Mouse (Mus musculus): ENCODE data around the gene Sept9. TPM values are rescaled to one million over a fixed set of nuclear protein-coding genes. Genes with fewer than 3 reads are reported as not detected.
A peak's percentile ranks its signal among the peaks of the same experiment; 100 is the strongest.

The Sept9 gene
- polyA plus RNA-seq, 1 experiment from 2014 or later = 165 TPM

- WGBS = 81% methylated on average over 5 of the region's 5 CpGs
- Histone ChIP-seq H3K9me3 (peaks cover 21% of the 10 kb centered on the region), H3K4me1 (peaks cover 11% of the 10 kb centered on the region; the same call in 1 of the 2 replicates), H3K36me3 (no peaks in the 10 kb centered on the region), H3K9ac (no peak overlapping the region), H3K27ac (no peak overlapping the region), H3K4me3 (no peak overlapping the region), H3K4me2 (replicated peaks) (no peak overlapping the region), H3K27me3 (replicated peaks) (no peaks in the 10 kb centered on the region)
- no peak for ATAC-seq (ENCODE audit: low FRiP score, low read depth)
These were observed 19.6 kb upstream of the Sept9 start for GRCm38 (mm10) chr11:117179902-117180301.

DNA sequence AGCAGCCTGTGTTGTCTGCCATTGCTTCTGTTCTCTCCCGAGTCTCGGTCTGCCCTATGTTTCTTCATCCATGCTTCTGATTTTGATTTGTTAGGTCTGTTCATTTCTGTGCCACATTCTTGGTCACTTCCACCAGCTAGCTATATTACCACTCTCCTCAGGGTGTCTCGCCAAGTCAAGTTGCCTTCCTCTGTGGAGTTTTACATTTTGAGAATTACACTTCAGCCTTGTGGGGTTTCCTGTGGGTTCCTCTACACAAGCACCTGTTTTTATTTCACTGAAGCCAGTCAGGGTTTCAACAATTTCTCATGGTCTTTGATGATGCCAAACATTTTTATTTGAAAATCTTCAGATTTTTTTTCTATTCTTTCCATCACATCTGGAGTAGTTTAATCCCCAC lies 16.7 kb upstream of the Sept9 start:
- ATAC-seq (ENCODE audit: low FRiP score, low read depth) = no peak
- H3K27ac ChIP-seq = no peak overlapping the region
- no peak overlapping the region for H3K4me2 ChIP-seq (replicated peaks)
- no peak overlapping the region for H3K9ac ChIP-seq
- peaks cover 7% of the 10 kb centered on the region; the same call in 1 of the 2 replicates for H3K4me1 ChIP-seq
- H3K27me3 ChIP-seq (replicated peaks) = no peaks in the 10 kb centered on the region
- H3K4me3 ChIP-seq = no peak overlapping the region
- no peaks in the 10 kb centered on the region for H3K36me3 ChIP-seq
- 88% methylated on average over 3 of the region's 3 CpGs for WGBS
- H3K9me3 ChIP-seq = peaks cover 21% of the 10 kb centered on the region

- 77% methylated on average over 3 of the region's 3 CpGs for WGBS
- no peak for ATAC-seq (ENCODE audit: low FRiP score, low read depth)
- peaks cover 7% of the 10 kb centered on the region; the same call in 1 of the 2 replicates for H3K4me1 ChIP-seq
These were observed 16.2 kb upstream of the Sept9 start for GRCm38 (mm10) chr11:117183299-117183698.

GRCm38 (mm10) chr11:117183841-117184240 lies 15.6 kb upstream of the Sept9 start:
- 83% methylated on average over 5 of the region's 5 CpGs for WGBS
- H3K27me3 ChIP-seq (replicated peaks) = no peaks in the 10 kb centered on the region
- peaks cover 21% of the 10 kb centered on the region for H3K9me3 ChIP-seq
- H3K9ac ChIP-seq = no peak overlapping the region
- no peak overlapping the region for H3K27ac ChIP-seq
- H3K4me3 ChIP-seq = no peak overlapping the region
- H3K4me1 ChIP-seq = peaks cover 7% of the 10 kb centered on the region; the same call in 1 of the 2 replicates
- no peak for ATAC-seq (ENCODE audit: low FRiP score, low read depth)
- no peak overlapping the region for H3K4me2 ChIP-seq (replicated peaks)
- H3K36me3 ChIP-seq = no peaks in the 10 kb centered on the region

More at GRCm38 (mm10) chr11:117183299-117183698, 16.2 kb upstream of the Sept9 start:
- H3K4me3 ChIP-seq = no peak overlapping the region
- H3K27ac ChIP-seq = no peak overlapping the region
- H3K9ac ChIP-seq = no peak overlapping the region
- H3K9me3 ChIP-seq = peaks cover 21% of the 10 kb centered on the region
- no peak overlapping the region for H3K4me2 ChIP-seq (replicated peaks)
- no peaks in the 10 kb centered on the region for H3K27me3 ChIP-seq (replicated peaks)
- no peaks in the 10 kb centered on the region for H3K36me3 ChIP-seq

GRCm38 (mm10) chr11:117185076-117185933 lies 14.2 kb upstream of the Sept9 start:
- ATAC-seq (ENCODE audit: low FRiP score, low read depth) = no peak
- Histone ChIP-seq H3K4me1 (peaks cover 7% of the 10 kb centered on the region; the same call in 1 of the 2 replicates), H3K4me2 (replicated peaks) (peak overlapping the region; percentile 25), H3K4me3 (no peak overlapping the region), H3K36me3 (no peaks in the 10 kb centered on the region), H3K27me3 (replicated peaks) (no peaks in the 10 kb centered on the region), H3K9me3 (peaks cover 21% of the 10 kb centered on the region), H3K9ac (0 out of 2 replicates have a peak overlapping the region, but pooled peaks have one; percentile 21), H3K27ac (no peak overlapping the region)
- 50% methylated on average over 21 of the region's 21 CpGs for WGBS

DNA sequence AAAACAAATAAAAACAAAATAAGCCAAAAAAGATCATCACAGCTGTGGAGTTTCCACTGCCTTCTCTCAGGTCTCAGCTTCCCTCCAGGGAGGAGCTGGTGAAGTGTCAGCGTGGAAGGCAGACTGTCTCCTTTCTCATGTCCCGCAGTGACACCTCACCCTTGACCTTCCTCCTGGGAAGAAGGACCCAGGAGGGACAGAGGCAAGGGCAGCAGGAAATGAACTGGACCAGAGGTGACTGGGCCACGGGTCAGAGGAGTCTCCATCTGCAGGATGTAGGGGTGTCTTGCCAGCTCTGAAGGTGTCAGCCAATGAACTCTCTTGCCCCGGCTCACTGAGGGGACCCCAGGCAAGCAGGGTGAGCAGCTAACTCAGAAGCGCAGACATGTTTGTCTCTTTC lies 7.9 kb upstream of the Sept9 start:
- H3K4me2 ChIP-seq (replicated peaks) = no peak overlapping the region
- no peaks in the 10 kb centered on the region for H3K36me3 ChIP-seq
- no peaks in the 10 kb centered on the region for H3K4me1 ChIP-seq
- no peak overlapping the region for H3K4me3 ChIP-seq
- no peak overlapping the region for H3K27ac ChIP-seq
- no peak overlapping the region for H3K9ac ChIP-seq
- H3K9me3 ChIP-seq = no peaks in the 10 kb centered on the region
- WGBS = 76% methylated on average over 5 of the region's 5 CpGs
- no peaks in the 10 kb centered on the region for H3K27me3 ChIP-seq (replicated peaks)
- no peak for ATAC-seq (ENCODE audit: low FRiP score, low read depth)

- Histone ChIP-seq H3K9me3 (no peaks in the 10 kb centered on the region), H3K4me3 (no peak overlapping the region), H3K36me3 (no peaks in the 10 kb centered on the region), H3K27me3 (replicated peaks) (peaks cover 25% of the 10 kb centered on the region), H3K27ac (no peak overlapping the region), H3K4me2 (replicated peaks) (no peak overlapping the region), H3K4me1 (peaks cover 4% of the 10 kb centered on the region), H3K9ac (no peak overlapping the region)
- WGBS = 78% methylated on average over 11 of the region's 11 CpGs
- ATAC-seq (ENCODE audit: low FRiP score, low read depth) = no peak
These were observed 5.0 kb upstream of the Sept9 start for GRCm38 (mm10) chr11:117194475-117194937.

DNA sequence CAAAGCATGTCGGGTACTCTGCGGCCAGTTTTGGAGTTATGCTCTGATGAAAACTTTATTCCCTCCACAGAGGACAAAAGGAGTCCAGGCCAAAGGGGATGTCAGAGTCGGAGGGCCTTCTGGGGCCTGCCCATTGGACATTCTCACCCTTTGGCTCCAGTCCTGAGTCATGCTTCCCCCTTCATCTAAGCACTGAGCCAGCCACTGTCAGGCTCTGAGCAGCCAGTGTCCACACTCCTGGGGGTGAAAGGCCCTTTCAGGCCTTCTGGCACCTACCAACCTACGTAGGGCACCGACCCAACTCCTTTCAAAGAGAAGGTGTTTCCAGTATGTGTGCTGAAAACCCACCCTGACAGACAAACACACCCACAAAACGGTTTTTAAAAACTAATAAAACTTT lies 3.8 kb upstream of the Sept9 start:
- peaks cover 36% of the 10 kb centered on the region for H3K27me3 ChIP-seq (replicated peaks)
- H3K4me1 ChIP-seq = peaks cover 10% of the 10 kb centered on the region
- no peak overlapping the region for H3K4me2 ChIP-seq (replicated peaks)
- no peaks in the 10 kb centered on the region for H3K36me3 ChIP-seq
- no peak for ATAC-seq (ENCODE audit: low FRiP score, low read depth)
- H3K27ac ChIP-seq = no peak overlapping the region
- 89% methylated on average over 6 of the region's 6 CpGs for WGBS
- no peaks in the 10 kb centered on the region for H3K9me3 ChIP-seq
- no peak overlapping the region for H3K4me3 ChIP-seq
- no peak overlapping the region for H3K9ac ChIP-seq

DNA sequence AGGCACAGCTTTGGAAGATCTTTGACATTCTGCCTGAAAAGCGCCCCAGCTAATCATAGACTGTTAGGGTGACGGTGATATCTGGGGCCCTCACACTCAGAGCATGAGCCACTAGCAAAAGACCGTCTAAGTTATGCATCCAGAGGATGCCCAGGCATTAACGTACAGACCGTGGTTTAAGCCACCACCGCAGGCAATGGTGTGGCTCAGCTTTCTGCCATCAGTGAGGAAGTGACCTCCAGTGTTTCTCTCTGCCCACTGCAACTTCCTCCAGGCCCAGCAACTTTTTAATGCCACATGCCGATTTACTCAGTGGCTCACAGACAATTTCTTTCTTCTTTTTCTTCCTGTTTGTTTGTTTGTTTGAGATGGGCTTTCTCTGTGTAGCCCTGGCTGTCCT lies 2.8 kb upstream of the Sept9 start:
- Histone ChIP-seq H3K27ac (no peak overlapping the region), H3K4me2 (replicated peaks) (no peak overlapping the region), H3K27me3 (replicated peaks) (peaks cover 45% of the 10 kb centered on the region), H3K4me1 (peaks cover 10% of the 10 kb centered on the region), H3K4me3 (no peak overlapping the region), H3K9ac (no peak overlapping the region), H3K9me3 (no peaks in the 10 kb centered on the region), H3K36me3 (no peaks in the 10 kb centered on the region)
- 89% methylated on average over 7 of the region's 7 CpGs for whole genome bisulfite sequencing
- no peak for ATAC-seq (ENCODE audit: low FRiP score, low read depth)

- no peaks in the 10 kb centered on the region for H3K36me3 ChIP-seq
- 83% methylated on average over 5 of the region's 5 CpGs for WGBS
- no peak for ATAC-seq (ENCODE audit: low FRiP score, low read depth)
- H3K27me3 ChIP-seq (replicated peaks) = peaks cover 51% of the 10 kb centered on the region
- H3K4me2 ChIP-seq (replicated peaks) = no peak overlapping the region
- no peak overlapping the region for H3K4me3 ChIP-seq
- H3K9me3 ChIP-seq = no peaks in the 10 kb centered on the region
- H3K4me1 ChIP-seq = peaks cover 10% of the 10 kb centered on the region
- H3K9ac ChIP-seq = no peak overlapping the region
- no peak overlapping the region for H3K27ac ChIP-seq
These were observed 1.3 kb upstream of the Sept9 start for GRCm38 (mm10) chr11:117198122-117198521.

GRCm38 (mm10) chr11:117201846-117202245 lies 2.4 kb downstream of the Sept9 start:
- WGBS = 87% methylated on average over 12 of the region's 12 CpGs
- no peaks in the 10 kb centered on the region for H3K9me3 ChIP-seq
- peaks cover 51% of the 10 kb centered on the region for H3K27me3 ChIP-seq (replicated peaks)
- no peak overlapping the region for H3K4me3 ChIP-seq
- H3K4me2 ChIP-seq (replicated peaks) = no peak overlapping the region
- H3K36me3 ChIP-seq = no peaks in the 10 kb centered on the region
- no peak overlapping the region for H3K9ac ChIP-seq
- H3K4me1 ChIP-seq = peaks cover 14% of the 10 kb centered on the region
- no peak overlapping the region for H3K27ac ChIP-seq
- ATAC-seq (ENCODE audit: low FRiP score, low read depth) = no peak

- 88% methylated on average over 8 of the region's 8 CpGs for WGBS
- H3K4me3 ChIP-seq = no peak overlapping the region
- peaks cover 17% of the 10 kb centered on the region for H3K4me1 ChIP-seq
- no peak overlapping the region for H3K27ac ChIP-seq
- H3K9me3 ChIP-seq = no peaks in the 10 kb centered on the region
- no peaks in the 10 kb centered on the region for H3K36me3 ChIP-seq
- H3K4me2 ChIP-seq (replicated peaks) = no peak overlapping the region
- no peak overlapping the region for H3K9ac ChIP-seq
- H3K27me3 ChIP-seq (replicated peaks) = peaks cover 25% of the 10 kb centered on the region
- ATAC-seq (ENCODE audit: low FRiP score, low read depth) = no peak
These were observed 5.1 kb downstream of the Sept9 start for GRCm38 (mm10) chr11:117204606-117205005.
